Mouse (Mus musculus) heart, embryonic 16.5 days (tissue): ENCODE data around the gene Rock2. TPM values are rescaled to one million over a fixed set of nuclear protein-coding genes. Genes with fewer than 3 reads are reported as not detected.

Source experiments
- ATAC-seq: fragments of 200-750 bp; cut with Nextera tagmentation; replicated peaks from 2 replicates; pipeline ENCODE4 v1.8.0; 2017; ENCODE audit warnings: moderate number of reproducible peaks; ENCODE audit not compliant: insufficient read depth, low FRiP score; ENCODE audit errors: extremely low read depth
- H3K27ac ChIP-seq: fragments of 300-500 bp; sonication (generic); 2 replicates; pipeline ENCODE4 v1.5.1; 2014; ENCODE audit warnings: mild to moderate bottlenecking, low read length, control low read depth, moderate library complexity
- H3K27me3 ChIP-seq: fragments of 300-500 bp; sonication (generic); 2 replicates; pipeline ENCODE4 v1.6.1; 2014; ENCODE audit warnings: low read length, mixed read lengths; ENCODE audit not compliant: control insufficient read depth, insufficient read depth
- H3K36me3 ChIP-seq: fragments of 300-500 bp; sonication (generic); 2 replicates; pipeline ENCODE4 v1.6.1; 2014; ENCODE audit not compliant: control insufficient read depth, insufficient read depth
- H3K4me1 ChIP-seq: fragments of 300-500 bp; sonication (generic); 2 replicates; pipeline ENCODE4 v1.6.1; 2014; ENCODE audit warnings: low read length, mixed read lengths; ENCODE audit not compliant: control insufficient read depth, insufficient read depth
- H3K4me2 ChIP-seq: fragments of 300-500 bp; sonication (generic); 2 replicates; pipeline ENCODE4 v1.6.1; 2014; ENCODE audit warnings: low read depth, mild to moderate bottlenecking, control low read depth, low read length
- H3K4me3 ChIP-seq: fragments of 300-500 bp; sonication (generic); 2 replicates; pipeline ENCODE4 v1.5.1; 2014; ENCODE audit warnings: mild to moderate bottlenecking, control low read depth, low read length
- H3K9ac ChIP-seq: fragments of 300-500 bp; sonication (generic); 2 replicates; pipeline ENCODE4 v1.6.1; 2014; ENCODE audit warnings: low read length, control low read depth
- H3K9me3 ChIP-seq: fragments of 300-500 bp; sonication (generic); replicated peaks from 2 replicates; pipeline ENCODE4 v1.6.1; 2016; ENCODE audit warnings: low read length; ENCODE audit not compliant: control insufficient read depth
- WGBS: fragments of 180-500 bp; shearing (Covaris S2); extraction: QIAGEN DNeasy Blood & Tissue Kit; methylation state at CpG from one replicate; pipeline ENCODE4 v1.1.7; 2014; 5-methylcytosine and 5-hydroxymethylcytosine counted together
- polyA plus RNA-seq: library from polyadenylated mRNA; unstranded; fragments of >200 nt; fragmentation: Nextera tagmentation; extraction: Ambion mirVana; gene quantifications from 2 replicates; pipeline ENCODE4 v1.2.1, GENCODE M21; 2015

Gene Rock2
- polyA plus RNA-seq: 16.8 and 20.4 TPM in 2 replicates

DNA sequence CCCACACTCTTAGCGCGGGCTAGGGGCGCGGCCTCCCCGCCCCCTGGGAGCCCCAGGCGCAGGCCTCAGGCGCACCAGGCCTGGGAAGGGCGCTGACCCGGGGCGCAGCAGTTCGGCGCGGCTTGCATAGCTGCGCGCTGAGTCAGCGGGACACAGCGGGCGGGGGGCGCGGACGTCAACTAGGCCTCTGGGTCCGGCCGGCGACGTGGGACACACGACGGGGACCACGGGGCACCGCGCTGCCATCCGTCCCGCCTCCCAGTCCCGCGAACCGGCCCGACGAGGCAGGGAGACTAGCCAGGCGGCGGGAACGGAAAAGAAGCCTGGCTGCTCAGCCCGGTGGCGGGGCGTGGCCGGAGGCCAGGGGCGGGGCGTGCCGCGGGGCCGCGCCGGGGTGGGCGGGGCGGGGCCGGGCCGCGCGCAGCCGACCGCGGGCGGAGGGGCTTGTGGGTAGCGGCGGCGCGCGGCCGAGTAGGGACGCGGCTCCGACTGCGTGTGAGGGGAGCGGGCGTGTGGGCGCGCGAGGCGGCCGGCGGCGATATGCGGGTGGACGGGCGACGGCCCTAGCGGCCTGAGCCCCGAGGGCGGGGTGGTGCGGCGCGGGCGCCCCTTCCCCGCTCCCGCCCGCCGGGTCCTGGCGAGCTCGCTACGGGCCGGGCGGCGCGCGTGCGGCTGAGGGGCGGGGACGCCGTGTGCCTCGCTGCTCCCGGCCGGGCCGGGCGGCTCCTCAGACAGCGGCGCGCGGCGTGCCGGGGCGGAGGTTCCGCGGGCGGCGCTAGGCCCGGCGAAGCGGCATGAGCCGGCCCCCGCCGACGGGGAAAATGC lies at the start of gene Rock2:
Gene Rock2, plus strand, starts transcription at position 500 of the 825 bp plus-strand sequence.
- peak within 1 kb of the TSS; percentile 81 for H3K4me2 ChIP-seq
- no peaks in the 10 kb centered on the region for H3K36me3 ChIP-seq
- WGBS: under 1% methylated on average over 71 of the region's 130 CpGs
- no peaks in the 10 kb centered on the region for H3K9me3 ChIP-seq
- H3K9ac ChIP-seq: peak within 1 kb of the TSS; percentile 99
- H3K4me3 ChIP-seq: peak within 1 kb of the TSS; percentile 99
- H3K4me1 ChIP-seq: peaks cover 25% of the 10 kb centered on the region
- H3K27me3 ChIP-seq: no peaks in the 10 kb centered on the region
- peak within 1 kb of the TSS; percentile 95 for H3K27ac ChIP-seq
- peak; percentile 92 for ATAC-seq

DNA sequence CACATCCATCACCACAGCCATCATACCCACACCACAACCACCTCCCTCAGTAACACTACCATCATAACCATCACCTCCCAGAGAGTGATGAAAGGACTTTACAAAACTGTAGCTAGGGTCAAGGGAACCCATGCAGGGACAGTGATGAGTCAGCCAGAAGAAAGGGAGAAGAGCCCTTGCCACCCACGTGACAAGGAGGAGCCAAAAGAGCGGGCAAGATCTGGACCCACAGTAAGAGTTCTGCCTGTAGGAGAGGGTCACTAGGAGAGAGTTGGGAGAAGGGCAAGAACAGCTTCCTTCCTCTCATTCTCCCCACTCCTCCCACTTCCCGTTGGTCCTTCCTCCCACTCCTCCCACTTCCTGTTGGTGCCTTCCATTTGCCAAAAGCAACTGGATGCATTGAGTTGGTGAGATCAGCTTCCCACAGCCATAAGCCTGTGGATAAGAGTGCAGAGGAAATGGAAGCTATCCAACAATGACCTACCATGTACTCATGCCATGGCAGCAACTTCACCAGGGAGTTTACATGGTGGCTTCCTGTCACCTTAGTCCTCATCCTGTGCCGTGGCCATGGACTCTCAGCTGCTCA lies 47.4 kb upstream of the Rock2 start:
- Histone ChIP-seq H3K9ac (no peak overlapping the region), H3K4me1 (peaks cover 21% of the 10 kb centered on the region), H3K36me3 (no peaks in the 10 kb centered on the region), H3K9me3 (no peaks in the 10 kb centered on the region), H3K27ac (peak overlapping the region; percentile 26; the same call in 1 of the 2 replicates), H3K27me3 (no peaks in the 10 kb centered on the region), H3K4me3 (no peak overlapping the region), H3K4me2 (no peak overlapping the region)
- WGBS: 80% methylated on average over 4 of the region's 4 CpGs
- ATAC-seq: no peak

DNA sequence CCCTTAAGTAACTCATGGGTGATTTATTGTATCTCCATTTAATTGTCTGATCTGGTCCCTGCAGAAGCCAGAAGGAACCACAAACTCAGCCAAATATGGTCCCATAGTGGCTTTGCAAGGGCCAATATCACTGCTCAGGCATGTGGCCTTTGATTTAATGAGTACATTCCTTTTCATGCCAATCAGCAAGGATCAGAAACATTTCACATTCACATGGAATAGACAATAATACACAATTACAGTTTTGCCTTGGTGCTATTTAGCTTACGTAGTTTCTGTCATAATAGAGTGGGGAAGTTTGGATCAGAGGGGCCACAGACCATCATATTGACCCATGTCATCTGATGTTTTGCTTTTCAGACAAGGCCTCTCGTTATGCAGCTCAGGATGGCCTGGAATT lies 46.2 kb upstream of the Rock2 start:
- no peak for ATAC-seq
- 76% methylated on average over 2 of the region's 2 CpGs for WGBS

DNA sequence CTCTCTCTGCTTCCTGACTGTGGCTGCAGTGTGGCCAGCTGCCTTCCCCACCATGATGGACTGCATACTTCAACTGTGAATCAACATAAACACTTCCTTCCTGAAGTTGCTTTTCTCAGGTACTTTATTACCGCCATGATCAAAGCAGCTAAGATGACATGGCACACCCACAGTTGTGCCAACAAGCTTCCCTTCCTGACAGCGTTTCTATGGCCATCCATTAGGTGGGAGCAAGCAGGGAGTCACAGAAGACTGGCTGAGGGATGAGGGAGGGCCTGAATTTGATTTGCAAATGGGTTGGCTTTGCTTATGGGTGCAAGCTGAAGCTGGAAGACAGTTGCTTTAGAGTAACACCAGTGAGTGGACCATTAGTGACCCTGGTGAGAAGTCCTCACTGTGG lies 44.9 kb upstream of the Rock2 start:
- ATAC-seq: no peak
- H3K9me3 ChIP-seq: no peaks in the 10 kb centered on the region
- whole genome bisulfite sequencing: 62% methylated on average over 2 of the region's 2 CpGs

More for the DNA sequence above, 46.2 kb upstream of the Rock2 start:
- Histone ChIP-seq H3K9me3 (no peaks in the 10 kb centered on the region), H3K9ac (no peak overlapping the region), H3K4me1 (peaks cover 24% of the 10 kb centered on the region), H3K4me3 (no peak overlapping the region), H3K36me3 (no peaks in the 10 kb centered on the region), H3K27me3 (no peaks in the 10 kb centered on the region), H3K4me2 (no peak overlapping the region), H3K27ac (no peak overlapping the region)

GRCm38 (mm10) chr12:16850431-16851375 lies 44.0 kb upstream of the Rock2 start:
- peak; percentile 56 for ATAC-seq
- Histone ChIP-seq H3K36me3 (no peaks in the 10 kb centered on the region), H3K27ac (no peak overlapping the region), H3K4me2 (no peak overlapping the region; the same call in 1 of the 2 replicates), H3K27me3 (no peaks in the 10 kb centered on the region), H3K4me1 (peaks cover 20% of the 10 kb centered on the region), H3K4me3 (no peak overlapping the region), H3K9ac (0 out of 2 replicates have a peak overlapping the region, but pooled peaks have one; percentile 9), H3K9me3 (no peaks in the 10 kb centered on the region)
- WGBS: 47% methylated on average over 16 of the region's 16 CpGs

More for the DNA sequence above, 44.9 kb upstream of the Rock2 start:
- H3K4me2 ChIP-seq: no peak overlapping the region
- H3K4me1 ChIP-seq: peaks cover 25% of the 10 kb centered on the region
- H3K36me3 ChIP-seq: no peaks in the 10 kb centered on the region
- H3K27me3 ChIP-seq: no peaks in the 10 kb centered on the region
- H3K27ac ChIP-seq: no peak overlapping the region
- H3K4me3 ChIP-seq: no peak overlapping the region
- H3K9ac ChIP-seq: no peak overlapping the region

GRCm38 (mm10) chr12:16853431-16854165 lies 41.1 kb upstream of the Rock2 start:
- peaks cover 17% of the 10 kb centered on the region for H3K4me1 ChIP-seq
- peak overlapping the region; percentile 29; the same call in 1 of the 2 replicates for H3K4me2 ChIP-seq
- H3K9ac ChIP-seq: 0 out of 2 replicates have a peak overlapping the region, but pooled peaks have one; percentile 21
- H3K27ac ChIP-seq: peak overlapping the region; percentile 30; the same call in 1 of the 2 replicates
- H3K27me3 ChIP-seq: no peaks in the 10 kb centered on the region
- no peak for ATAC-seq
- 52% methylated on average over 11 of the region's 11 CpGs for whole genome bisulfite sequencing
- no peak overlapping the region for H3K4me3 ChIP-seq
- no peaks in the 10 kb centered on the region for H3K36me3 ChIP-seq
- no peaks in the 10 kb centered on the region for H3K9me3 ChIP-seq

DNA sequence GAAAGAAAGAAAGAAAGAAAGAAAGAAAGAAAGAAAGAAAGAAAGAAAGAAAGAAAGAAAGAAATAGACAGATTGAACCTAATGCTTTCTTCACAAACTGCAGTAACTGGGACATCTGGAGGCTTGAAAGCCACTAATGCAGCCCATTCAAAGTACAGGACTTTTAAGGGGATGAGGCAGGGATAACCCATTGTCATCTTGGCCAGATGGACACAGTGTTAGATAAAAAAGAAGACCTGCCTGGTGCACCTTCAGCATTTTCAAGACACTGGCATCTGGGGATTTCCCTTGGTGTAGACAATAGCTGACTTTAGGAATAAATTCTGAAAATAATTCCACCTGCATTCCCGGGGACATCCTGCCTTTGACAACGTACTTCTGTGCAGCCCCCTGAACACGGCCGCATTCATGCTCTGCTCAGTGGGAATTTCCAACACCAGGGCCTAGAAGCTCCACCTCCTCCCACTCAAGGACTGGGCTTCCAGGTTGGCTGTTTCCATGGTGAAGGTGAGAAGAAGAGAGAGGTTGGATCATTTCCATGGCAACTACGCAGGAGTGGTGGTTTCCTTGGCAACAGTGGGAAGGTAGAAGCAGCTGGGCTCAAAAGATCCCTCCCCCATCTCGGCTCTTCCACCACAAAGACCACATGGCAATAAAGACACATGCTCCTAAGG lies 38.9 kb upstream of the Rock2 start:
- 53% methylated on average over 6 of the region's 6 CpGs for WGBS
- Histone ChIP-seq H3K36me3 (no peaks in the 10 kb centered on the region), H3K4me1 (peaks cover 12% of the 10 kb centered on the region), H3K4me3 (no peak overlapping the region), H3K9ac (no peak overlapping the region), H3K4me2 (no peak overlapping the region), H3K27me3 (no peaks in the 10 kb centered on the region), H3K9me3 (no peaks in the 10 kb centered on the region), H3K27ac (no peak overlapping the region)
- ATAC-seq: no peak

DNA sequence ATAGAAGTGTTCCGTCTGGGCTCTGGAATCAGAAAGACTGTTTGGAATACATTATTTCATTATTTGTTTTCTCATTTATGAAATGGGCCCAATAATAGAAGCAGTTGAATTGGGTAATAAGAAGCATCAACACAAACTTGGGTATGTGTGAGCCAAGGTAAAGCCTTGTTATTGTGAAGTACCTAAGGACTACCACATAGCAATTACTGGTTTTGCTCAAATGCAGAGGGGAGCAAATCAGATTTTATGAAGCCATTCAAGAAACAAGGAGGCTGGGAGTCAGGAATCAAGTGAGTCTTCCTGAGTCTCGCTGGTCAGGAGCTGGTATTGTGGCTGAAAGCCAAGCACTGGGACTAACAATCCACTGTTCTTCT lies 38.4 kb upstream of the Rock2 start:
- WGBS: 67% methylated on average over 2 of the region's 2 CpGs
- Histone ChIP-seq H3K9me3 (no peaks in the 10 kb centered on the region), H3K9ac (no peak overlapping the region), H3K4me3 (no peak overlapping the region), H3K27ac (no peak overlapping the region), H3K4me2 (no peak overlapping the region), H3K27me3 (no peaks in the 10 kb centered on the region), H3K4me1 (peaks cover 8% of the 10 kb centered on the region), H3K36me3 (no peaks in the 10 kb centered on the region)
- no peak for ATAC-seq
